Mouse (Mus musculus) left cerebral cortex, postnatal 14 days (tissue): ENCODE results near the gene Adgrg3. TPM values are rescaled to one million over a fixed set of nuclear protein-coding genes. Genes with fewer than 3 reads are reported as not detected.
"Not testable (repeated sequence)": the region's sequence is repeated elsewhere in the genome, so short reads cannot be mapped to it uniquely, and the experiment has no call there.

Experiments
- DNase-seq, 2 experiments: peaks; one replicate each; pipeline ENCODE4 v3.0.0; 2021 to 2022; ENCODE audit warnings: low spot score in 2 of 2, mixed read lengths in 1 of 2
- intact Hi-C: fragments of 180-260 bp; cut with DNase I; formaldehyde crosslinking; loops from one replicate; pipeline ENCODE4 v1.15.1; 2025
- total RNA-seq, 2 experiments: library from RNA; stranded (reverse); gene quantifications; 2 replicates each; pipeline ENCODE4 v1.2.3; 2021

Adgrg3 gene
- total RNA-seq, 2 experiments from 2014 or later, result 0.68 to 0.89 TPM

DNA sequence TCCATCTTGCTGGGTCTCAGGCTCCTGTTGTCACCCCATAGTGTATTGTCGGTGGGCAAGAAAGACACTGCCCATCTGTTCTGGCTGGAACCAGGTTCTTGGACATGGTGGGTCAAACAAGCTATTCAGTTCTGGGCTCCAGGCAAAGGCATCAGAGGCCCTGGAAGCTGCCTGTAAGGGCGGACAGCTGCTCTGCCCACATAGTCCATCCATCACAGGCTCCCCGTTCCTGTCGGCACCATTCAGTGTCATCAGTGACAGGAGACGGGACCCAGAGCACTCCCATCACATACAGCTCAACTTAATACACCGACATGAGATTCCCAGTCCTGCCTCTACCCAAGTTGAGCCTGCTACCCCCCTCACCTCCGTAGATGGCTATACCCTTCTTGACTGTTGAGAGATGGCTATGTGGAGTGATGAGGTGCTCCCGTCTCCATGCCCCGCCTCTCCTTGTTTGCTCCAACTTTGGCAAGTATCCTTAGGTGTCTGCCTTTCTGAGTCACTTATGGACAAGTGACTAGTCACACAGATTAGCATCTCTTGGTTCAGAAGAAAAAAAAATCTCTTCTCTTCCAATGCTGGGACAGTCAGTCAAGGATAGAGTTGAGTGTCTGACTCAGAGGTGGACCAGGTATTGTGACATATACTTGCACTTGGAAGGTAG is 610 bp downstream of the Adgrg3 start:
- intact Hi-C loops, result no loop called here
- no peak for DNase-seq

DNA sequence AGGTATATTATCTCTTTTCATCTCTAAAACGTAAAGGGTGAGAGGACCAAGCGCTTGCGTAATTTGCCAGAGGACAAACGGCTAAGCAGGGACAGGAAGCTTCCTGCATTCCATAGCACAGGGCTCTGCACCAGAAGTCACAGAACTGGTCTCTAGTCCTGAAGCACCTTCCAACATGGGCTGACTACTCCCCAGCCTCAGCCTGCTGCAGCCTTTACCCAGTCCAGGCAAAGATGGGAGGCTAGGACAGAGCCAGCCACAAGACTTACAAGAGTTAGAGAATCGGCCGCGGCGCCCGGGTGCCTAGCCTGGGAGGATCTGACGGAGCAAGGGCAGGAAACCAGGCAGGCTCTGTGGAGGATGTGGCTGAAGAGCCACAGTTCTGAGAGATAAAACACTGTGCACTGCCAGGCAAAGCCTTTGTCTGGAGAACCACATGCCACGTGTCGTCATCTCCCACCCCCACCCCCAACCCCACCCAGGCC is 2.8 kb downstream of the Adgrg3 start:
- intact Hi-C loops, result loop anchor here (5.0 kb wide), 1 partner anchor 57 kb away; no protein-coding TSS in a partner anchor
- no peak for DNase-seq

DNA sequence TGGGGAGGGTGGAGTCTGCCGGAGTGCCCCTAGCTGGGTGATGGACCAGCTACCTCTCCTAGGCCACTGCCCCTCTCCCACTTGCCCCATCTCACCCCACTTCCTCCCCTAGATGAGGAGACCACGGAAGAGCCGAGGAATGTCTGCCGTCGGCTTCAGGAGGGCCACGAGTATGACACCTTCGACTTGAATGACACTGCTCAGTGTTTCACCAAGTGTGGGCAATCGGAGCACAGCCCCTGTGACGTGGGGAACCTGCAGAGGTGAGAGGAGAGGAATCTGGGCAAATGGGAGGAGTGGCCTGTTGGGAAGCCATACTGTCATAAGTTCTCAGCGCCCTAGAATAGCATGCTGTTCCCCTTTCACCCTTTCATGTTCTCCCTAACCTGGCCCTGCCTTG is 3.3 kb downstream of the Adgrg3 start:
- DNase-seq, result no peak
- intact Hi-C loops, result loop anchor here (5.0 kb wide), 1 partner anchor 56 kb away; no protein-coding TSS in a partner anchor

- no peak for DNase-seq
- intact Hi-C loops, result loop anchor here (5.0 kb wide), 1 partner anchor 54 kb away; no protein-coding TSS in a partner anchor
Measured at GRCm38 (mm10) chr8:95023201-95023600, 5.7 kb downstream of the Adgrg3 start.

DNA sequence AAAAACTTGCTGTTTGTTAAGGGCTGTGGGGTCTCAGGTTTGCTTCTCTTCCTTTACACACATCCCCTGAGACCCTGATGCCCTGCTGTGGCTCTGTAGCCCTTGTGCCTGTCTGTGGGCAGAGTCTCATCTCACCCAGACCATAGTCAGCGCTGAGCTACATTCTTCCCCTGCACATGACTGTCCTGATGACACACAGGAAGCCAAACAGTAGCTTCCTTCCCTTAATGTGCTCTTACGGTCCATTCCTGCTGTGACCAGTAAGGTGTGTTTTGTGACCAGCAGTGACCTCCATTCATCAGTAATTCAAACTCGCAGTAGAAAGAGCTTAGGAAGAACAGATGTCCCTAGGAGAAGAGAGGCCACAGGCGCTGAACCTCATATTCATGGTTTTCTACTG is 6.9 kb downstream of the Adgrg3 start:
- intact Hi-C loops, result loop anchor here (5.0 kb wide), 1 partner anchor 53 kb away; no protein-coding TSS in a partner anchor
- no peak for DNase-seq

- peak; percentile 32 to 39 for DNase-seq
- intact Hi-C loops, result loop anchor here (5.0 kb wide), 1 partner anchor 177 kb away; the partner anchor contains the start of gene Kifc3
Measured at GRCm38 (mm10) chr8:95025421-95025820, 7.9 kb downstream of the Adgrg3 start.

GRCm38 (mm10) chr8:95028391-95028790 is 10.9 kb downstream of the Adgrg3 start:
- DNase-seq, result not testable (repeated sequence)
- intact Hi-C loops, result loop anchor here (5.0 kb wide), 1 partner anchor 174 kb away; the partner anchor contains the start of gene Kifc3

GRCm38 (mm10) chr8:95037106-95037925 is 19.8 kb downstream of the Adgrg3 start:
- intact Hi-C loops, result no loop called here
- peak; percentile 64 to 86 for DNase-seq

DNA sequence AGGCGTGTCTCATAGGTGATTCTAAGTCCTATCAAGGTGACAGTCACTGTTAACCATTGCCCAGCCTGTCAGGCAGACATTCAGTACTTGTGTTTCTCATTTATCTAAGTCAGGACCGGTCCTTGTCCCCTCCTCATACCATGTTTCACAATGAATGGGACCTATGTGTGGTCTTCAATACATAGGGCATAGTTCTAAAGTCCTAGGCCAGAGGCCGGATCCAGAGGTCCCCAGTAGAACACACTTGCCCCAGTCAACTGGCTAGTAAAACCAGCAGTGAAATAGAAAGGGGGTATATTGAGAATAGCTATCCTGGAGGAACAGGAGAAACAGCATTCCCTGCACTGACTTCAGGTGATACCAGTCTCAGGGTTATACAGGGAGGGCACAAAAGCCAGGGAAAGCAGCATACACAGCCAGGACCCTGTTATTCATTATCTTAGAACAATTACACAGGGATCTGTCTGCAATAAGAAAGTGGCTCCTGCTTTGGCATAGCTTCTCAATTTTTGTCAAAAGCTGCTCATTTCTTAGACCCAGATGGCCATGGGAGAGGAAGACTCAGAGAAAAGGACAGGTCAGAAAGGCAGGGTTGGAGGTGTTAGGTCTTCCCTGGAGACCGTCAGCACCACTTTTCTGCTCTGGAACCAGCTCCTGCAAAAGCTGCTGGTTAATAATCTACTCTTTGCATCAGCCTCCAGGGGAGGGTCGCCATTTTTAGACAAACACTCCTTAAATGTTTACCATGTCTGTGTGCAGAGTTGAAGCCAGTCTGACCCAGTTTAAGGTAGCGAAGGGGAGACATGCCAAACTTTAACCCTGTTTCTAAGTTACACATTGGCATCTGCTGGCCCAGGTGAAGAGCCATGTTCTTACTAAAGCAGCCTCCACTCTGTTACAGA is 24.6 kb downstream of the Adgrg3 start:
- no peak for DNase-seq
- intact Hi-C loops, result no loop called here

DNA sequence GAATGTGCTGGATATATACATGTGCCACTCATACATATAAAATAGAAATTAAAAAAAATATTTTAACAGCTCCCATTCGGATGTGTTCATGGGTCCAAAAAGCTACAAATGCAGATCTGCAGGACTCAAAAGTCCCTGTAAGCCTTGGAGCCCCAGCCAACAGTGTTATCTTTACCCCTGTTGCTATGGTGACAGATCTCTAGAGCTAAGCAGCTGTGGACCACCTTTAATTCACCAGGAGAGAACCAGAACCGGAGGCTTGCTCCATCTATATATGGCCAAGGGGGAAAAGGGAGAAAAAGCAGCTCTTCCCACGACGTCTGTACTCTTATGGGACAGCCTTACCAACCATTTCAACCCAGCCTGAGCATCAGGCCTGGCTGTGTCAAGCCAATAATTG is 27.3 kb downstream of the Adgrg3 start:
- DNase-seq, result peak in 1 of 2 experiments; percentile 33
- intact Hi-C loops, result no loop called here

DNA sequence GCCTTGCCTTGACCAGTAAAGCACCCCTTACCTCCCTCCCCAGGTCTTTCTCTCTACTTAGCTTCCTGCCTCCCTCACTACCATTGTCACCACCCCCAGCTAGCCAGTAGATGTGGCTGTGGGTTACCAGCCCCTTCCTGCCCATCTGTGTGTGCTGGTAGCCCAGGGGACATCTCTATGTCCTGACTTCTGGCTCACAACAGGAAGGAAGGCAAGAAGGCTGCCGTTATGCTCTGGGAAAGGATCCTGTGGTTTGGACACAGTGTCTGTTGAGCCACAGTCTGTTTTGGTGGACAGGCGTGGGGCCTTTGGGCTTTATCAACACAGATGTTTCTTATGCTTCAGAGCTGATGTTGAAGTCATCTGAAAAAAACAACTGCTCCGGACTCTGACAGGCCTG is 29.5 kb downstream of the Adgrg3 start:
- intact Hi-C loops, result no loop called here

DNA sequence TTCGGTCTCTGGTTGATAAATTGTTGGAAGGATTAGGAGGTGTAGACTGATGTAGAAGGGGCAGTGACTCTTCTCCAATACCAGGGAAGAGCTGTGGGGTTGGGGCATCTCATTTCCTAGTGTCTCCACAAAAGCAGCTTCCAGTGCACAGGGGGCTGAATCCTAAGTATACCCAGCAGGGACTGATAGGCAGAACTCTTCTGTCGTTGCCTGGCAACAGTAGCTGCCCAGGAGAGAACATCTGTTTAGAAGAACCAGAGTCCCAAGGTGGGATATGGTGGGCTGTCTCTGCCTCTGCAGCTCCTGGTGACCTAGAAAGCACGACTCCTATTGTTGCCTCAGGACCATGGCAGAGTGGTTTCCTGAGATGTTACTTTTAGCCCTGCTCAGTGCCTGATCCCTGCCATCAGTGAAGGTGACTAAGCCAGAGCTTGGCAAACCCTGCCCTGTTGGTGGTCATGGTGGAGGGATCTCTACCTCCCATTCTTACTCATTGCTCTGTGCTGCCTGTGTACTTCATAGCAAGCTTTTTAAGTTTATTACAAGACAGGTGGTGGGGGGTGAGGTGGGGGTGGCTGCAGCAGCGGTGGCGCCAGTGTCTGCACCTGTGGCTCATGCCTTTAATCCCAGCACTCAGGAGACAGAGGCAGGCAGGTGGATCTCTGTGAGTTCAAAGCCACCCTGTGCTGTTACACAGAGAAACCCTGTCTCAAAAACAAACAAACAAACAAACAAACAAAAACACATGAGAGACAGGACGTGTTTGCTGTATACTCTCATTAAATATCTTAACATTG is 30.6 kb downstream of the Adgrg3 start:
- intact Hi-C loops, result no loop called here
- no peak for DNase-seq

More for the DNA sequence above, 29.5 kb downstream of the Adgrg3 start:
- no peak for DNase-seq

DNA sequence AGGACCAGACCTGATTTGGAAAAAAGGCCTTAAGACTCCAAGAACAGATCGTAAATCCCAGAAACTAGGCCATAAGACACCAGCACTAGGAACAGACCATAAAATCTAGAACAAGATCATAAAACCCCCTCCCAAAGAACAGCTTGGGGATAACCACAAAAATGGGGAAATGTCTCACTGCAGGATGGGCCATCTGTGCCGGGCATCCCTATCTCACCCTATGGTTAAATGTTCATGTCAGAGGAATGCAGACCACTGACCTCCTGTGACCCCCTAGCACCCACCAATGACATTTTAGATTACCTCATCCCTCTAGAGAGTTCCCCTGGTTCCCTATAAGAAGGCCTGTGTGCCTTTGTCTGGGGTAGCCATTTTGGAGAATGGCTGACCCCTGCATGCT is 32.1 kb downstream of the Adgrg3 start:
- intact Hi-C loops, result no loop called here
- DNase-seq, result no peak

DNA sequence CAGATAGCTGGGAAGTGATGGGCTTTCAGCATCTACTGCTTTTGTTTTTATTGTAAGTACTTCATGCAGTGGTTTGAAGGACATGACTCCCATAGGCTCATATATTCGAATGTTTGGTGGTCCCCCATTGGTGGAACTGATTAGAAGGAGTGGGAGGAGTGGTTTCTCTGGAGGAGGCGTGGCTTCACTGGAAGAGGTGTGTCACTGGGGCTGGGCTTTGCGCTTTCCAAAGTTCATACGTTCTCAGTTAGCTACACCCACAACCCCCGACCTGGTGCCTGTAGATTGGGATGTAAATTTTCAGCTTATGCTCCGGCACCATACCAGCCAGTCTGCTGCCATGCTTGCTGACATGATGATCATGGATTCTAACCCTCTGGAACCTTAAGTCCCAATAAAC is 36.9 kb downstream of the Adgrg3 start:
- intact Hi-C loops, result no loop called here
- DNase-seq, result no peak

DNA sequence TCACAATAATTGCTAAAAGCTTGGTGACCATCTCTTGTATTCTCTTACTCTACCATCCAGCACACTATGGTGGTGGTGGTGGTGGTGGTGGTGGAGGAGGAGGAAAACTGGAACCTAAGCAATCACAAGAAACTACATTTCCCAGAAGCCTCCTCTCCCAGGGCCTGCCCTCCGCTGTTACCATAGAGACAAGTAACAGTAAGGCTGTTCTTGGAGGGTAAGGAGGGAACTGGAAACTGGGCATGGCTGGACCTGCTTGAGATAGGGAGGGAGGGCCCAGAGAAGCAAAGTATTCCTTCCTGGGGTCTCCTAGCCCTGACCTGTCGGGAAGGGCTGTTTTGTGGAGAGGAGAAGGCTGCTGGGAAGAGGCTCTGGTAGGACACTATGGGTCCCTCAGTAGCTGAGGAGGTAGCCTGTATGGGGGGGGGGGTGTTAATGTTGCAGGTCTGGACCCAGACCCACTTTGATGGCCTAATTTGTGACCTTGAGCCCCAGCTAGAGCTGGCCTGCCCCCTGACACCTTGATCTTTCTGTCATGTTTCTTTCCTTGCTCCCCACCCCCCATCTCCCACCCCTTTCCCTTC is 37.5 kb downstream of the Adgrg3 start, which contains the start of gene Drc7:
Gene Drc7, plus strand, starts transcription at position 177 of the 584 bp plus-strand sequence.
- intact Hi-C loops, result no loop called here

GRCm38 (mm10) chr8:95056414-95056813 is 38.9 kb downstream of the Adgrg3 start:
- intact Hi-C loops, result no loop called here
- DNase-seq, result no peak

More for the DNA sequence above, 37.5 kb downstream of the Adgrg3 start, which contains the start of gene Drc7:
- peak; percentile 40 to 43 for DNase-seq

DNA sequence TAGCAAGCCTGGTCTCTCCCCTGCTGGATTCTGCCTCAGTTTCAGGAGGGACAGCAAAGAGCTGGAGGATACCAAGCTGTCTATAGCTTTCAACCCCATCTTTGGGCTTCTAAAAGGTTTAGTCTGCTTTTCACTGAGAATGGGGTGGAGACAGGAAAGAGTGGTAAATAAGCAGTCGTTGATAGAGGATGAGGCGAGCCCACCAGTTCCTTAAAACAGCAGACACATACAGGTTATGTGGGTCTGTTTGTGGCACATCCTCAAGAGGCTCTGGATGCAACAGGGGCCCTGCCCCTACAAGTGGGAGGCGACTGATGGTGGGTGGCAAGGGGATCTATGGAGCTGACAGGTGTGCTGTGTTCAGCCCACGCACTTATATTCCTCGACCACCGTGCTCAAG is 41.2 kb downstream of the Adgrg3 start:
- DNase-seq, result no peak
- intact Hi-C loops, result no loop called here
